Mouse (Mus musculus) MEL (cell line): ENCODE measurements at regions not wholly inside any gene's neighbourhood (a gene's known extent, or its start where the extent isn't known, plus 50 kb on each side); places are given as distances from the start of the nearest gene placed in this dataset.

Experiments used
- DNase-seq: peaks from one replicate; pipeline ENCODE4 v3.0.0; 2011; ENCODE audit warnings: low read depth, low spot score
- H3K27ac ChIP-seq: 2 replicates; pipeline ENCODE4 v1.5.1; 2012; ENCODE audit warnings: low read depth, mild to moderate bottlenecking, control low read depth, low read length, moderate library complexity; ENCODE audit not compliant: control insufficient read depth
- H3K27me3 ChIP-seq, 2 experiments: fragments of 150-350 bp in 1 of 2; sonication (generic) in 1 of 2; 2 replicates each; pipeline ENCODE4 v1.6.1; 2012; ENCODE audit warnings: low read length in 2 of 2, mild to moderate bottlenecking in 2 of 2, improper control_type of control experiment in 1 of 2, moderate library complexity in 1 of 2; ENCODE audit not compliant: insufficient read depth in 2 of 2, control insufficient read depth in 1 of 2
- H3K36me3 ChIP-seq, 2 experiments: 2 replicates each; pipeline ENCODE4 v1.6.1; 2012 to 2014; ENCODE audit warnings: low read length in 2 of 2, improper control_type of control experiment in 1 of 2, inconsistent platforms in 1 of 2, mild to moderate bottlenecking in 1 of 2; ENCODE audit not compliant: insufficient read depth in 2 of 2, control insufficient read depth in 1 of 2
- H3K4me1 ChIP-seq, 2 experiments: fragments of 150-350 bp in 1 of 2; sonication (generic) in 1 of 2; 2 replicates each; pipeline ENCODE4 v1.6.1; 2012; ENCODE audit warnings: low read length in 2 of 2, improper control_type of control experiment in 1 of 2, mild to moderate bottlenecking in 1 of 2; ENCODE audit not compliant: insufficient read depth in 2 of 2, control insufficient read depth in 1 of 2
- H3K4me3 ChIP-seq, 2 experiments: fragments of 150-350 bp in 1 of 2; sonication (generic) in 1 of 2; 2 replicates each; pipeline ENCODE4 v1.5.1; 2012; ENCODE audit warnings: low read depth in 2 of 2, low read length in 2 of 2, mild to moderate bottlenecking in 2 of 2, moderate library complexity in 2 of 2, control low read depth in 1 of 2, improper control_type of control experiment in 1 of 2; ENCODE audit not compliant: control insufficient read depth in 1 of 2, insufficient read depth in 1 of 2
- H3K79me2 ChIP-seq: 2 replicates; pipeline ENCODE4 v1.6.1; 2012; ENCODE audit warnings: mild to moderate bottlenecking, low read length, moderate library complexity; ENCODE audit not compliant: control insufficient read depth, poor library complexity, insufficient read depth
- H3K9ac ChIP-seq: 2 replicates; pipeline ENCODE4 v1.6.1; 2012; ENCODE audit warnings: low read depth, mild to moderate bottlenecking, control low read depth, low read length, moderate library complexity; ENCODE audit not compliant: control insufficient read depth, poor library complexity, severe bottlenecking
- H3K9me3 ChIP-seq: fragments of 150-350 bp; sonication (generic); replicated peaks from 2 replicates; pipeline ENCODE4 v1.6.1; 2012; ENCODE audit warnings: mild to moderate bottlenecking, low read length, improper control_type of control experiment, moderate library complexity; ENCODE audit not compliant: insufficient read depth
- BHLHE40 ChIP-seq: IDR thresholded peaks from 2 replicates; pipeline ENCODE4 v1.6.1; 2012; ENCODE audit warnings: low read depth, mild to moderate bottlenecking, inconsistent platforms, low read length, improper control_type of control experiment, borderline replicate concordance
- CHD1 ChIP-seq: IDR thresholded peaks from 2 replicates; pipeline ENCODE4 v1.6.1; 2012; ENCODE audit warnings: low read depth, mild to moderate bottlenecking, inconsistent platforms, low read length, improper control_type of control experiment
- CHD2 ChIP-seq: IDR thresholded peaks from 2 replicates; pipeline ENCODE4 v1.6.1; 2011; ENCODE audit warnings: low read length, improper control_type of control experiment
- E2F4 ChIP-seq: IDR thresholded peaks from 2 replicates; pipeline ENCODE4 v1.6.1; 2011; ENCODE audit warnings: low read depth, low read length, improper control_type of control experiment, borderline replicate concordance
- ELF1 ChIP-seq: IDR thresholded peaks from 2 replicates; pipeline ENCODE4 v1.6.1; 2014; ENCODE audit warnings: low read depth, mild to moderate bottlenecking, inconsistent platforms, low read length, improper control_type of control experiment, moderate library complexity
- EP300 ChIP-seq, 2 experiments: IDR thresholded peaks; 2 replicates each; pipeline ENCODE4 v1.6.1; 2011; ENCODE audit warnings: improper control_type of control experiment in 2 of 2, low read length in 2 of 2, low read depth in 1 of 2, mild to moderate bottlenecking in 1 of 2
- ETS1 ChIP-seq: IDR thresholded peaks from 2 replicates; pipeline ENCODE4 v1.6.1; 2012; ENCODE audit warnings: low read depth, mild to moderate bottlenecking, inconsistent platforms, low read length, improper control_type of control experiment, moderate library complexity
- GABPA ChIP-seq: IDR thresholded peaks from 2 replicates; pipeline ENCODE4 v1.6.1; 2012; ENCODE audit warnings: low read depth, mild to moderate bottlenecking, inconsistent platforms, low read length, improper control_type of control experiment, moderate library complexity
- GATA1 ChIP-seq: IDR thresholded peaks from 2 replicates; pipeline ENCODE4 v1.6.1; 2011; ENCODE audit warnings: low read depth, low read length, improper control_type of control experiment
- KAT2A ChIP-seq: conservative IDR thresholded peaks from 2 replicates; pipeline ENCODE4 v1.6.1; 2012; ENCODE audit warnings: low read depth, low read length, improper control_type of control experiment, inconsistent platforms
- MEF2A ChIP-seq: IDR thresholded peaks from 2 replicates; pipeline ENCODE4 v1.6.1; 2014; ENCODE audit warnings: low read depth, mild to moderate bottlenecking, inconsistent platforms, low read length, improper control_type of control experiment; ENCODE audit not compliant: poor library complexity, insufficient replicate concordance, severe bottlenecking; ENCODE audit errors: extremely low read depth
- MXI1 ChIP-seq: IDR thresholded peaks from 2 replicates; pipeline ENCODE4 v1.6.1; 2011; ENCODE audit warnings: mild to moderate bottlenecking, low read depth, low read length, improper control_type of control experiment
- NELFE ChIP-seq: IDR thresholded peaks from 2 replicates; pipeline ENCODE4 v1.6.1; 2011; ENCODE audit warnings: low read depth, low read length, improper control_type of control experiment
- NRF1 ChIP-seq: IDR thresholded peaks from 2 replicates; pipeline ENCODE4 v1.6.1; 2014; ENCODE audit warnings: low read depth, mild to moderate bottlenecking, inconsistent platforms, low read length, improper control_type of control experiment, moderate library complexity; ENCODE audit not compliant: poor library complexity, insufficient read depth, severe bottlenecking
- POLR2AphosphoS5 ChIP-seq: IDR thresholded peaks from 2 replicates; pipeline ENCODE4 v1.6.1; 2012; ENCODE audit warnings: low read depth, borderline replicate concordance, mild to moderate bottlenecking, inconsistent platforms, low read length, moderate library complexity, mixed read lengths
- SIN3A ChIP-seq: IDR thresholded peaks from 2 replicates; pipeline ENCODE4 v1.6.1; 2012; ENCODE audit warnings: low read length, improper control_type of control experiment, inconsistent platforms
- SMC3 ChIP-seq: IDR thresholded peaks from 2 replicates; pipeline ENCODE4 v1.6.1; 2011; ENCODE audit warnings: low read depth, low read length, improper control_type of control experiment
- TAL1 ChIP-seq: IDR thresholded peaks from 2 replicates; pipeline ENCODE4 v1.6.1; 2012; ENCODE audit warnings: mild to moderate bottlenecking, inconsistent platforms, low read length, moderate library complexity, mixed read lengths
- TBP ChIP-seq: IDR thresholded peaks from 2 replicates; pipeline ENCODE4 v1.8.0; 2011; ENCODE audit warnings: low read depth, low read length, improper control_type of control experiment
- TCF12 ChIP-seq: IDR thresholded peaks from 2 replicates; pipeline ENCODE4 v1.6.1; 2014; ENCODE audit warnings: low read depth, mild to moderate bottlenecking, inconsistent platforms, low read length, improper control_type of control experiment, moderate library complexity
- UBTF ChIP-seq: IDR thresholded peaks from 2 replicates; pipeline ENCODE4 v1.6.1; 2012; ENCODE audit warnings: low read depth, mild to moderate bottlenecking, inconsistent platforms, low read length, improper control_type of control experiment, moderate library complexity, borderline replicate concordance; ENCODE audit not compliant: insufficient read depth
- USF1 ChIP-seq: IDR thresholded peaks from 2 replicates; pipeline ENCODE4 v1.6.1; 2014; ENCODE audit warnings: low read depth, mild to moderate bottlenecking, inconsistent platforms, low read length, improper control_type of control experiment, moderate library complexity
- ZC3H11A ChIP-seq: IDR thresholded peaks from 2 replicates; pipeline ENCODE4 v1.6.1; 2012; ENCODE audit warnings: low read depth, mild to moderate bottlenecking, inconsistent platforms, low read length, improper control_type of control experiment

- Histone ChIP-seq H3K4me3 (no peak overlapping the region), H3K79me2 (no peaks in the 10 kb centered on the region), H3K4me1 (0 out of 4 replicates have a peak, but pooled peaks cover 0 to 5% of the 10 kb centered on the region in 2 experiments), H3K27ac (no peak overlapping the region), H3K27me3 (no peaks in the 10 kb centered on the region), H3K36me3 (no peaks in the 10 kb centered on the region; a peak in 1 of 4 replicates), H3K9me3 (no peaks in the 10 kb centered on the region), H3K9ac (no peak overlapping the region)
- TF ChIP-seq KAT2A (no peak), TCF12 (no peak), POLR2AphosphoS5 (no peak), TAL1 (no peak), CHD2 (no peak), ELF1 (no peak), NELFE (no peak), MEF2A (no peak), SMC3 (no peak), NRF1 (no peak), USF1 (no peak), CHD1 (no peak), GATA1 (no peak), TBP (no peak), ETS1 (no peak), E2F4 (no peak), UBTF (no peak), EP300 (IDR thresholded peaks at IDR 0.05; ENCODE audit: low read depth in 1 of 2, low read length in 2 of 2) (no peak)
- no peak for DNase-seq
Observed at GRCm38 (mm10) chr8:11115210-11115609, 107.0 kb upstream of the Irs2 start.

GRCm38 (mm10) chr8:11114531-11114930 lies 106.3 kb upstream of the Irs2 start:
- Histone ChIP-seq H3K9me3 (no peaks in the 10 kb centered on the region), H3K27me3 (no peaks in the 10 kb centered on the region), H3K4me1 (0 out of 4 replicates have a peak, but pooled peaks cover 0 to 5% of the 10 kb centered on the region in 2 experiments), H3K27ac (no peak overlapping the region), H3K9ac (no peak overlapping the region), H3K4me3 (no peak overlapping the region), H3K36me3 (no peaks in the 10 kb centered on the region; a peak in 1 of 4 replicates), H3K79me2 (no peaks in the 10 kb centered on the region)
- TF ChIP-seq KAT2A (no peak), CHD2 (no peak), ZC3H11A (no peak), SMC3 (no peak), SIN3A (no peak), ETS1 (no peak), TAL1 (no peak), BHLHE40 (no peak), TCF12 (no peak), GABPA (no peak), MXI1 (no peak), USF1 (no peak)
- no peak for DNase-seq
